Mouse (Mus musculus) heart, adult 2 months (tissue): Measurements from ENCODE around the gene Gm12184. TPM values are rescaled to one million over a fixed set of nuclear protein-coding genes. Genes with fewer than 3 reads are reported as not detected.
A peak's percentile ranks its signal among the peaks of the same experiment; 100 is the strongest.

Experiments used
- DNase-seq, 2 experiments: peaks; one replicate each; pipeline ENCODE4 v3.0.0; 2021
- H3K27ac ChIP-seq: fragments of 200-600 bp; 2 replicates; pipeline ENCODE4 v1.8.1; 2022
- H3K27me3 ChIP-seq: fragments of 200-500 bp; 2 replicates; pipeline ENCODE4 v1.6.1; 2012; ENCODE audit warnings: mild to moderate bottlenecking, low read length, inconsistent platforms, mixed read lengths; ENCODE audit not compliant: control insufficient read depth, insufficient read depth
- H3K36me3 ChIP-seq: fragments of 200-500 bp; 2 replicates; pipeline ENCODE4 v1.6.1; 2012; ENCODE audit warnings: low read length, inconsistent platforms; ENCODE audit not compliant: control insufficient read depth, insufficient read depth
- H3K4me1 ChIP-seq: fragments of 200-500 bp; 2 replicates; pipeline ENCODE4 v1.6.1; 2011; ENCODE audit warnings: low read length; ENCODE audit not compliant: control insufficient read depth, insufficient read depth
- H3K4me3 ChIP-seq: fragments of 200-600 bp; 2 replicates; pipeline ENCODE4 v1.8.1; 2022
- H3K79me2 ChIP-seq: fragments of 200-500 bp; replicated peaks from 2 replicates; pipeline ENCODE4 v1.6.1; 2012; ENCODE audit warnings: mild to moderate bottlenecking, inconsistent platforms, low read length, moderate library complexity, mixed read lengths; ENCODE audit not compliant: control insufficient read depth, insufficient read depth
- H3K9ac ChIP-seq: fragments of 200-500 bp; 2 replicates; pipeline ENCODE4 v1.6.1; 2012; ENCODE audit warnings: low read depth, mild to moderate bottlenecking, control low read depth, inconsistent platforms, low read length, mixed read lengths
- CTCF ChIP-seq: fragments of 200-600 bp; IDR thresholded peaks from 2 replicates; pipeline ENCODE4 v1.8.1; 2022; ENCODE audit warnings: antibody characterized with exemption, mild to moderate bottlenecking, moderate library complexity
- EP300 ChIP-seq: fragments of 200-500 bp; IDR thresholded peaks from 2 replicates; pipeline ENCODE4 v1.6.1; 2011; ENCODE audit warnings: low read depth, low read length, control low read depth; ENCODE audit not compliant: insufficient read depth
- POLR2A ChIP-seq: fragments of 200-500 bp; IDR thresholded peaks from 2 replicates; pipeline ENCODE4 v1.6.1; 2011; ENCODE audit warnings: mild to moderate bottlenecking, low read depth, low read length, control low read depth; ENCODE audit not compliant: insufficient read depth
- WGBS: fragments of 180-500 bp; shearing (Covaris S2); methylation state at CpG from one replicate; pipeline ENCODE4 v1.1.7; 2018; 5-methylcytosine and 5-hydroxymethylcytosine counted together
- intact Hi-C: fragments of 180-260 bp; cut with DNase I; formaldehyde crosslinking; loops from one replicate; pipeline ENCODE4 v1.15.1; 2025
- polyA plus RNA-seq: library from polyadenylated mRNA; depleted of rRNA; stranded (reverse); fragments of >200 nt; gene quantifications from 2 replicates; pipeline ENCODE4 v1.2.3, GENCODE M21; 2012
- total RNA-seq, 2 experiments: library from RNA; stranded (reverse); gene quantifications; 2 replicates each; pipeline ENCODE4 v1.2.3; 2021

Gm12184 gene
- total and polyA plus RNA-seq, 3 experiments = 3.8 to 18.8 (median 3.9) TPM

- TF ChIP-seq EP300 (no peak), POLR2A (peak; percentile 62)
- Histone ChIP-seq H3K36me3 (peaks cover 18% of the 10 kb centered on the region), H3K4me1 (peaks cover 6% of the 10 kb centered on the region), H3K27ac (peak overlapping the region; percentile 96), H3K4me3 (peak overlapping the region; percentile 77), H3K79me2 (peaks cover 3% of the 10 kb centered on the region), H3K27me3 (no peaks in the 10 kb centered on the region), H3K9ac (peak overlapping the region; percentile 84)
- intact Hi-C loops = loop anchor here (2.0 to 10.0 kb wide), 7 partner anchors 15 to 663 kb away; partner anchors contain the start of genes Btnl9 and Zfp62
- peak; percentile 73 to 74 for DNase-seq
- WGBS = under 1% methylated on average over 17 of the region's 17 CpGs
Observed at GRCm38 (mm10) chr11:48871817-48872541, 45.5 kb upstream of the Gm12184 start.

- TF ChIP-seq CTCF (peak; percentile 38), EP300 (0 out of 2 replicates have a peak, but pooled peaks have one; percentile 24), POLR2A (peak; percentile 76; the same call in 1 of the 2 replicates)
- peaks cover 6% of the 10 kb centered on the region for H3K4me1 ChIP-seq
- H3K27ac ChIP-seq = peak within 1 kb of the TSS; percentile 96
- DNase-seq = peak; percentile 78 to 85
- H3K4me3 ChIP-seq = peak within 1 kb of the TSS; percentile 77
- intact Hi-C loops = loop anchor here (2.0 to 10.0 kb wide), 7 partner anchors 14 to 664 kb away; partner anchors contain the start of genes Btnl9 and Zfp62
- no peaks in the 10 kb centered on the region for H3K27me3 ChIP-seq
- H3K79me2 ChIP-seq = peaks cover 4% of the 10 kb centered on the region
- under 1% methylated on average over 19 of the region's 19 CpGs for whole genome bisulfite sequencing
- H3K36me3 ChIP-seq = peaks cover 18% of the 10 kb centered on the region
- H3K9ac ChIP-seq = peak within 1 kb of the TSS; percentile 84
Observed at GRCm38 (mm10) chr11:48871201-48871772, 44.8 kb upstream of the Gm12184 start, which contains the start of gene Irgm1. Irgm1 (minus strand) TSS chr11:48871683.

- H3K36me3 ChIP-seq = peaks cover 22% of the 10 kb centered on the region
- WGBS = 7% methylated on average over 7 of the region's 7 CpGs
- peaks cover 6% of the 10 kb centered on the region for H3K4me1 ChIP-seq
- H3K79me2 ChIP-seq = peaks cover 4% of the 10 kb centered on the region
- no peak for TF ChIP-seq POLR2A
- TF ChIP-seq EP300 = no peak
- TF ChIP-seq CTCF = no peak
- intact Hi-C loops = loop anchor here (2.0 to 10.0 kb wide), 7 partner anchors 14 to 664 kb away; partner anchors contain the start of genes Btnl9 and Zfp62
- DNase-seq = no peak
- peak overlapping the region; percentile 84 for H3K9ac ChIP-seq
- H3K4me3 ChIP-seq = peak overlapping the region; percentile 77
- H3K27me3 ChIP-seq = no peaks in the 10 kb centered on the region
- H3K27ac ChIP-seq = peak overlapping the region; percentile 96
Observed at GRCm38 (mm10) chr11:48870781-48871180, 44.3 kb upstream of the Gm12184 start.

GRCm38 (mm10) chr11:48869380-48870110 lies 43.1 kb upstream of the Gm12184 start:
- WGBS = 25% methylated on average over 7 of the region's 7 CpGs
- peaks cover 6% of the 10 kb centered on the region for H3K4me1 ChIP-seq
- TF ChIP-seq POLR2A = no peak
- no peak for TF ChIP-seq CTCF
- TF ChIP-seq EP300 = no peak
- H3K27me3 ChIP-seq = no peaks in the 10 kb centered on the region
- H3K79me2 ChIP-seq = peaks cover 4% of the 10 kb centered on the region
- H3K9ac ChIP-seq = peak overlapping the region; percentile 79
- peak overlapping the region; percentile 77 for H3K4me3 ChIP-seq
- intact Hi-C loops = loop anchor here (2.0 to 10.0 kb wide), 7 partner anchors 13 to 665 kb away; partner anchors contain the start of genes Btnl9 and Zfp62
- peaks cover 29% of the 10 kb centered on the region for H3K36me3 ChIP-seq
- peak overlapping the region; percentile 96 for H3K27ac ChIP-seq
- DNase-seq = peak in 1 of 2 experiments; percentile 35

GRCm38 (mm10) chr11:48866481-48866880 lies 40.0 kb upstream of the Gm12184 start:
- H3K36me3 ChIP-seq = peaks cover 18% of the 10 kb centered on the region
- no peak for DNase-seq
- H3K27ac ChIP-seq = no peak overlapping the region
- 96% methylated on average over 9 of the region's 9 CpGs for WGBS
- H3K4me3 ChIP-seq = no peak overlapping the region
- H3K4me1 ChIP-seq = peaks cover 1% of the 10 kb centered on the region; the same call in 1 of the 2 replicates
- TF ChIP-seq CTCF (no peak), EP300 (no peak), POLR2A (no peak)
- intact Hi-C loops = no loop called here
- H3K27me3 ChIP-seq = no peaks in the 10 kb centered on the region
- H3K79me2 ChIP-seq = peaks cover 4% of the 10 kb centered on the region
- no peak overlapping the region for H3K9ac ChIP-seq
